Mouse (Mus musculus) kidney, adult 2 months (tissue): Measurements from ENCODE around the gene Iqcf3. TPM values are rescaled to one million over a fixed set of nuclear protein-coding genes. Genes with fewer than 3 reads are reported as not detected.

Experiments
- DNase-seq: peaks from one replicate; pipeline ENCODE4 v3.0.0; 2021
- H3K27ac ChIP-seq: fragments of 200-500 bp; 2 replicates; pipeline ENCODE4 v1.5.1; 2012; ENCODE audit warnings: low read depth, low read length, control low read depth, inconsistent platforms; ENCODE audit not compliant: insufficient read depth
- H3K27me3 ChIP-seq: fragments of 200-500 bp; replicated peaks from 2 replicates; pipeline ENCODE4 v1.6.1; 2012; ENCODE audit warnings: mild to moderate bottlenecking, moderate library complexity, low read length, inconsistent platforms; ENCODE audit not compliant: control insufficient read depth, insufficient read depth
- H3K36me3 ChIP-seq: fragments of 200-500 bp; 2 replicates; pipeline ENCODE4 v1.6.1; 2012; ENCODE audit warnings: mild to moderate bottlenecking, moderate library complexity, low read length, inconsistent platforms; ENCODE audit not compliant: control insufficient read depth, insufficient read depth
- H3K4me1 ChIP-seq: fragments of 200-500 bp; 2 replicates; pipeline ENCODE4 v1.6.1; 2011; ENCODE audit warnings: low read length; ENCODE audit not compliant: control insufficient read depth, insufficient read depth
- H3K4me3 ChIP-seq: fragments of 200-500 bp; 2 replicates; pipeline ENCODE4 v1.5.1; 2011; ENCODE audit warnings: mild to moderate bottlenecking, low read depth, low read length, control low read depth; ENCODE audit not compliant: insufficient read depth
- CTCF ChIP-seq: fragments of 200-500 bp; conservative IDR thresholded peaks from 2 replicates; pipeline ENCODE4 v1.5.1; 2011; ENCODE audit warnings: low read depth, mild to moderate bottlenecking, control low read depth, low read length, moderate library complexity, mixed read lengths; ENCODE audit not compliant: insufficient read depth, insufficient read length
- POLR2A ChIP-seq: fragments of 200-500 bp; IDR thresholded peaks from one replicate; pipeline ENCODE4 v1.6.1; 2011; ENCODE audit warnings: low read depth, low read length, control low read depth
- WGBS: fragments of 180-500 bp; shearing (Covaris S2); methylation state at CpG from one replicate; pipeline ENCODE4 v1.1.7; 2018; 5-methylcytosine and 5-hydroxymethylcytosine counted together
- polyA plus RNA-seq: library from polyadenylated mRNA; depleted of rRNA; stranded (reverse); fragments of >200 nt; gene quantifications from 2 replicates; pipeline ENCODE4 v1.2.3, GENCODE M21; 2012

The Iqcf3 gene
- polyA plus RNA-seq, 1 experiment: 0.06 TPM

DNA sequence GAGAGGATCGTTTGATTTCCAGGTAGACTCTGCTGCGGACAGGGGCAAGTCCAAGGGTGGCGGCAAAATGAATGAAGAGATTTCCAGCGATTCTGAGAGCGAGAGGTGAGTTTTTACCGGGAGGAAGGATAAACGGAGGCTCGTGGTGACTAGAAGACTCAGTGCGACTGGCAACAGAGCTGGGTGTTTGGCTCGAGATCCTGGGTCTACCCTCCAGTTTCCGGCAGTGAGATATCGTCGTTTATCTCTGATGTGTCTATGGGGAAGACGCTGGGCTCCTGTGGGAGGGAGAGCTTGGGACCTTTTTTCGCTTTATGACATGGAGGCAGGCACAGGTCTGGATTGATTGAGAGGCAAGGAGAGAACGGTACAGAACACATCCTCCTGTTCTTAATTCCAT lies 83.8 kb downstream of the Iqcf3 start:
- H3K27me3 ChIP-seq: no peaks in the 10 kb centered on the region
- no peak for DNase-seq
- WGBS: 1% methylated on average over 16 of the region's 16 CpGs

DNA sequence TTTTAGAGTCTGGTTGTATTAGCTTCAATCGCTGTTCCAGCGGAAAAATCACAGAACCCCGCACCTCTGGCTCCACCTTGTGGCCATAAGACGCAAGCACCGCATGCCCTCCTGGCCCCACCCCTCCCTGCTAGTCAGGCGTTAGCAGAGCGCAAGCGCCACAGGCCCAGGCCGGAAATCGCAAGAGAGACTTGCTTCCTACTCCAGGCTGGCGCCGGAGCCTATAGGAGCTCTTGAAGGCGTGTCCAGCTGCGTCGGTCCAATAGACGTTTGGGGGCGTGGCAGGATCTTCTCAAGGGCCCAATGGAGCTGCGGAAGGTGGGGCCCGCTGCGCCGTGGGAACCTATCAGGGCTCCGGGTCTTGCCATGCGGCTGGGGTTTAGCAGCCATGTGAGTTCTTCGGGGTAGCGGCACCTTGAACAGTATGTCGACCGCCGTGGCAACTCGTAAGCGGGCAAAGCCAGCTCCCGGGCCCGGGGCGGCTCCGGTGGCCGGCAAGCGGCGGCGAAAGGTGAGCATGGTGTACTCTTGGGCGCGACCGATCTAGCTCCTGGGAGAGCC lies 84.4 kb downstream of the Iqcf3 start, which contains the start of gene Parp3:
TSS of gene Parp3 (minus strand) at position 26 of the 561 bp plus-strand sequence.
- no peak for TF ChIP-seq POLR2A
- TF ChIP-seq CTCF: peak; percentile 96
- H3K27me3 ChIP-seq: no peaks in the 10 kb centered on the region
- H3K36me3 ChIP-seq: no peaks in the 10 kb centered on the region
- peak within 1 kb of the TSS; percentile 54 for H3K4me3 ChIP-seq
- H3K27ac ChIP-seq: peak within 1 kb of the TSS; percentile 81
- DNase-seq: peak; percentile 100
- WGBS: under 1% methylated on average over 41 of the region's 41 CpGs
- H3K4me1 ChIP-seq: peaks cover 18% of the 10 kb centered on the region

More for the DNA sequence above, 83.8 kb downstream of the Iqcf3 start:
- Histone ChIP-seq H3K27ac (no peak overlapping the region), H3K4me3 (peak overlapping the region; percentile 54), H3K4me1 (peaks cover 18% of the 10 kb centered on the region), H3K36me3 (no peaks in the 10 kb centered on the region)
- TF ChIP-seq POLR2A (no peak), CTCF (no peak)

DNA sequence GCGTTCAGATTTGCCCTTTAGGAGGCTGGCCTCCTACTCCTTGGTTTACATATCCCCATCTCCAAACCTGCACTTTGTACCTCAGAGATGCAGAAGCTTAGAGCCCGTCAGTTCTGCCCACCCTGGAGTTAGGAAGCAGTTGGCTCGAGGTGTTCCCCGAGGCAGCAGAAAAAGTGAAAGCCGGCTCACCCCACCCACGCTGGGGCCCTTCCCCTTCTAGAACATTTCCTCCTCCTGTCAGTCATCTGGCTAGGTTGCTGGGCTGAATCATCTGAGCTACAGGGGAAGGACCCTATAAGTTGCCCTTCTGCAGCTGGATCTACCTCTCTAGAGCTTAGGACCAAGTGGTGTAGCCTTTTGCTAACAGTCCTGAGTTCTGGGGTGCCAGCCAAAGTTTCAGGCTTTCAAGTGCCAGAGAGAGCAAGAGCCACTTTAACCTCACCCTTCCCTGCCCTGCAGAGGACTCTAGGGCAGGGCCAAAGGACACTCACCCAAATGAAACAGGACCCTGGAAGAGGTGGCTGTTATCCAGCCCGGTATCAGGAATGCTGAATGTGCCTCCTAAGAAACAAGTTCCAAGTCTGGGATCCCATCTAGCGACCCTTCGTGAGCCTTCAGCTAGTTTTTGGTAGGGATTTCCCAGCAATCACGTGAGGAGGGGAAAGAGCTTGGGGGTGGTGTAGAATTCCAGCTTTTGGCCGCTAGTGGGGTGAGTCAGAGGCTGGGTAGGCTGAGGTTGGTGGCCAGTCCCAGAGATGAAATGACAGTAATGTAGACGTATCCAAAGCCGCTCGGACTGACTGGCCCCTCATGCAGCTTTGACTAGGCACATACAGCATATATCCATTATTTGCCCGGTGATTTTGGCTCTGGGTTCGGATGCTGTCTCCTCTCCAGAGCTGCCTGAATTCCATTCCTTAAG lies 85.2 kb downstream of the Iqcf3 start:
- H3K27ac ChIP-seq: peak overlapping the region; percentile 81
- 6% methylated on average over 16 of the region's 16 CpGs for WGBS
- H3K4me1 ChIP-seq: peaks cover 18% of the 10 kb centered on the region
- peak; percentile 87 for DNase-seq
- no peaks in the 10 kb centered on the region for H3K36me3 ChIP-seq
- no peaks in the 10 kb centered on the region for H3K27me3 ChIP-seq
- H3K4me3 ChIP-seq: peak overlapping the region; percentile 40
- TF ChIP-seq CTCF: no peak
- no peak for TF ChIP-seq POLR2A

DNA sequence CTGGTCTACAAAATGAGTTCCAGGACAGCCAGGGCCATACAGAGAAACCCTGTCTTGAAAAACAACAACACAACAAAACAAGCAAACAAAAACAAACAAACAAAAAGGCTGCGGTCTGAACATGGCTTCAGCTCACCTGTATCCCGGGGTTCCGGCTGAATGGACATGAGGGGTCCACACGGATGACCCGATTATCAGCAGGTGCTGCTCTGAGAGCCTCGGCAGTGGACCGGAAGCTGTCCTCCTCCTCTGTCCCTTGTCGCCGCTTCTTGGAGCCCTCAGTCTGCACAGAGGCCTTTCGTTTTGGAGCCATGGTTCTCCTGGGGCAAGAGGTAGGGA lies 85.8 kb downstream of the Iqcf3 start, which contains the start of gene Rrp9:
TSS of gene Rrp9 (plus strand) at position 301 of the 339 bp plus-strand sequence.
- peak within 1 kb of the TSS; percentile 40 for H3K4me3 ChIP-seq
- 64% methylated on average over 10 of the region's 10 CpGs for WGBS
- no peak for TF ChIP-seq CTCF
- TF ChIP-seq POLR2A: no peak
- peak within 1 kb of the TSS; percentile 81 for H3K27ac ChIP-seq
- DNase-seq: no peak
- no peaks in the 10 kb centered on the region for H3K36me3 ChIP-seq
- peaks cover 18% of the 10 kb centered on the region for H3K4me1 ChIP-seq
- H3K27me3 ChIP-seq: no peaks in the 10 kb centered on the region

DNA sequence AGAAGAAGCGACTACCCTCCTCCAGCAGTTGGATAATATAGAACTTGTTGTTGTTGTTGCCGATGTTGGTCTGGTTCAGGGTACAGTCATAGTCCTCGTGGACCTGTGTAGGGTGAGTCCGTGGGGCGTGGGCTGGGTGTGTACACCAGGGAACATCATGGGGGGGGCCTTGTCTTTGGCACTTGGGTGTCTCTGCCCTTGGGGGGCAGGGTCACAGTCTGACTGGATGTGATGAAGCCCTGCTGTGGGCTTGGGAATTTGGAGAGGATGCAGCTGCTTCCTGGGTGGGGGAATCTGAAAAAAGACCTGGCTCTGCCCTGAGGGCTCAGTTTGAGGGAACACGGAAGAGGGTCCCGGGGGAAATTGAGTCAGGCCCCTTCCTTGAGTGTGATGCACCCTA lies 86.4 kb downstream of the Iqcf3 start:
- TF ChIP-seq POLR2A (no peak), CTCF (no peak)
- no peak for DNase-seq
- WGBS: 69% methylated on average over 7 of the region's 7 CpGs
- H3K36me3 ChIP-seq: no peaks in the 10 kb centered on the region
- H3K4me1 ChIP-seq: peaks cover 18% of the 10 kb centered on the region
- H3K27me3 ChIP-seq: no peaks in the 10 kb centered on the region
- no peak overlapping the region for H3K4me3 ChIP-seq
- no peak overlapping the region for H3K27ac ChIP-seq

DNA sequence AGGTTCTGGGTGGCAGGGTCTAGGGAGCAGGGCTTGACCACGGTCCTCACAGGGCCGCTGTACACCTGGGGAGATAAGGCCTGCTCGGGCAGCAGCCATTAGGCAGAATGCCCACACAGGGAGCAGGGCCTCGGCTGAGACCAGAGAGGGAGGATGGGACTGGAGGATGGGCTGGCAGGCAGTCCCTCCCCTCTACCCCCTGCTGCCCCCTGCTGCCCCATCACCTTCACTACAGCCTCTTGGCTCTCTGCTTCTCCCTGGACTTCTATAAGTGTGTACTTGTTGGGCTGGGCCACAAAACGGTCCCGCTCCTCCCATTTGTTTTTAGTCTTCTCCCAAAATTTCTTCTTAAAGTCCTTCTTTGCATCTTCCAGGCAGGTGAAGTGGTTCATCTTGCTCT lies 87.0 kb downstream of the Iqcf3 start:
- peak; percentile 76 for DNase-seq
- H3K4me3 ChIP-seq: no peak overlapping the region
- WGBS: 11% methylated on average over 6 of the region's 6 CpGs

DNA sequence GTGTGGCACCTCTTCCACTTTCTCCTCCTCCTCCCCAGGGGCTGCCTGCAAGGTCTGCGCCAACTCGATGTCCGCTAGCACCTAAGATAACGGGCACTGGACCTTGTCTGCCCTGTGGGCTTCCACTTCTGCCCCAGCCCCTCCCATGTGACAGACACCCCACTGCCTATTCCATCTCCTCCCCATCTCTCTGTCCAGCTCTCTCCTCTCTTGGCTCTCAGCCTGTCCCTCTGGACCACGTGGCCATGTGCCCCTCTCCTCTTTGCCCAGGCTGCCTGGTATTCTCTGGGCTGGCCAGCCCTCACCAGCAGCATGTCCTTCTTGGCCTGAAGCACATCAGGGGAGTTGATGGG lies 87.7 kb downstream of the Iqcf3 start:
- H3K4me3 ChIP-seq: no peak overlapping the region
- no peaks in the 10 kb centered on the region for H3K36me3 ChIP-seq
- no peak for DNase-seq
- no peak for TF ChIP-seq POLR2A
- no peak for TF ChIP-seq CTCF
- H3K27me3 ChIP-seq: no peaks in the 10 kb centered on the region
- no peak overlapping the region for H3K27ac ChIP-seq
- peaks cover 18% of the 10 kb centered on the region for H3K4me1 ChIP-seq
- WGBS: 37% methylated on average over 5 of the region's 5 CpGs

More for the DNA sequence above, 87.0 kb downstream of the Iqcf3 start:
- Histone ChIP-seq H3K4me1 (peaks cover 18% of the 10 kb centered on the region), H3K27me3 (no peaks in the 10 kb centered on the region), H3K27ac (no peak overlapping the region), H3K36me3 (no peaks in the 10 kb centered on the region)
- TF ChIP-seq POLR2A (no peak), CTCF (peak; percentile 79)
